Mouse (Mus musculus) myocyte (in vitro differentiated cells): Measurements from ENCODE around the gene Pard3b. TPM values are rescaled to one million over a fixed set of nuclear protein-coding genes. Genes with fewer than 3 reads are reported as not detected.

ENCODE experiments used
- H3K27me3 ChIP-seq: one replicate; pipeline ENCODE4 v1.6.1; 2011; ENCODE audit not compliant: control insufficient read depth, insufficient read depth, insufficient read length
- H3K36me3 ChIP-seq: one replicate; pipeline ENCODE4 v1.6.1; 2011; ENCODE audit not compliant: control insufficient read depth, insufficient read depth
- H3K4me2 ChIP-seq: one replicate; pipeline ENCODE4 v1.6.1; 2011; ENCODE audit warnings: low read depth, control low read depth
- H3K4me3 ChIP-seq: one replicate; pipeline ENCODE4 v1.5.1; 2011; ENCODE audit warnings: mild to moderate bottlenecking, control low read depth, moderate library complexity
- H3K79me2 ChIP-seq: one replicate; pipeline ENCODE4 v1.6.1; 2011; ENCODE audit not compliant: control insufficient read depth, insufficient read depth
- H3ac ChIP-seq: one replicate; pipeline ENCODE4 v1.6.1; 2011; ENCODE audit not compliant: control insufficient read depth, insufficient read length
- CEBPB ChIP-seq: IDR thresholded peaks from 2 replicates; pipeline ENCODE4 v1.6.1; 2011; ENCODE audit warnings: mild to moderate bottlenecking, moderate library complexity; ENCODE audit not compliant: poor library complexity, insufficient read depth, severe bottlenecking
- E2F4 ChIP-seq: IDR thresholded peaks from one replicate; pipeline ENCODE4 v1.6.1; 2011; ENCODE audit warnings: mild to moderate bottlenecking, control low read depth, moderate library complexity; ENCODE audit not compliant: insufficient read depth
- MAX ChIP-seq: IDR thresholded peaks from one replicate; pipeline ENCODE4 v1.6.1; 2011; ENCODE audit warnings: low read depth, mild to moderate bottlenecking, control low read depth
- MYOD1 ChIP-seq, 3 experiments: IDR thresholded peaks; one replicate each; pipeline ENCODE4 v1.6.1; 2011; ENCODE audit warnings: control low read depth in 2 of 3, low read depth in 2 of 3, mild to moderate bottlenecking in 2 of 3, moderate library complexity in 1 of 3; ENCODE audit not compliant: insufficient read length in 2 of 3, control insufficient read depth in 1 of 3
- MYOG ChIP-seq, 3 experiments: IDR thresholded peaks; one replicate each; pipeline ENCODE4 v1.6.1; 2011; ENCODE audit warnings: control low read depth in 2 of 3, low read depth in 2 of 3, mild to moderate bottlenecking in 2 of 3; ENCODE audit not compliant: insufficient read length in 2 of 3, control insufficient read depth in 1 of 3, insufficient read depth in 1 of 3
- POLR2A ChIP-seq: IDR thresholded peaks from one replicate; pipeline ENCODE4 v1.6.1; 2011; ENCODE audit warnings: low read depth, mild to moderate bottlenecking, control low read depth, moderate library complexity; ENCODE audit not compliant: insufficient read length
- POLR2AphosphoS2 ChIP-seq: IDR thresholded peaks from one replicate; pipeline ENCODE4 v1.6.1; 2011; ENCODE audit warnings: low read depth, control low read depth; ENCODE audit not compliant: insufficient read length
- REST ChIP-seq: IDR thresholded peaks from one replicate; pipeline ENCODE4 v1.6.1; 2011; ENCODE audit warnings: mild to moderate bottlenecking, control low read depth, moderate library complexity; ENCODE audit not compliant: insufficient read depth, insufficient read length
- SRF ChIP-seq: IDR thresholded peaks from one replicate; pipeline ENCODE4 v1.6.1; 2011; ENCODE audit warnings: low read depth; ENCODE audit not compliant: control insufficient read depth, insufficient read length
- TCF12 ChIP-seq: IDR thresholded peaks from one replicate; pipeline ENCODE4 v1.6.1; 2011; ENCODE audit warnings: mild to moderate bottlenecking, control low read depth; ENCODE audit not compliant: poor library complexity, insufficient read depth, severe bottlenecking
- TCF3 ChIP-seq: IDR thresholded peaks from one replicate; pipeline ENCODE4 v1.6.1; 2011; ENCODE audit warnings: low read depth, control low read depth; ENCODE audit not compliant: insufficient read length
- USF1 ChIP-seq: IDR thresholded peaks from one replicate; pipeline ENCODE4 v1.6.1; 2011; ENCODE audit warnings: low read depth, mild to moderate bottlenecking, control low read depth, moderate library complexity
- polyA plus RNA-seq: library from polyadenylated mRNA; unstranded; fragments of >200 nt; fragmentation: generic; extraction: Trizol; gene quantifications from one replicate; pipeline ENCODE4 v1.2.1, GENCODE M21; 2012; ENCODE audit warnings: missing spikeins

Gene Pard3b
- polyA plus RNA-seq, 1 experiment: 0.17 TPM

- Histone ChIP-seq H3K79me2 (no peaks in the 10 kb centered on the region), H3K36me3 (no peaks in the 10 kb centered on the region), H3K4me3 (no peak overlapping the region), H3K4me2 (no peak overlapping the region), H3ac (no peak overlapping the region), H3K27me3 (no peaks in the 10 kb centered on the region)
- TF ChIP-seq MYOD1 (IDR thresholded peaks at IDR 0.05; ENCODE audit: control insufficient read depth in 1 of 3, insufficient read length in 2 of 3, low read depth in 2 of 3): no peak
- no peak for TF ChIP-seq CEBPB
- TF ChIP-seq POLR2A: no peak
- TF ChIP-seq SRF: no peak
- no peak for TF ChIP-seq MAX
- TF ChIP-seq MYOG (IDR thresholded peaks at IDR 0.05; ENCODE audit: control insufficient read depth in 1 of 3, insufficient read depth in 1 of 3, insufficient read length in 2 of 3, low read depth in 2 of 3): no peak
- no peak for TF ChIP-seq USF1
- no peak for TF ChIP-seq E2F4
- TF ChIP-seq POLR2AphosphoS2: no peak
- TF ChIP-seq REST: no peak
- TF ChIP-seq TCF3: no peak
- no peak for TF ChIP-seq TCF12
Observed at GRCm38 (mm10) chr1:62254316-62254715, 615.7 kb downstream of the Pard3b start.

- H3K4me2 ChIP-seq: no peak overlapping the region
- H3K27me3 ChIP-seq: no peaks in the 10 kb centered on the region
- TF ChIP-seq MYOD1 (IDR thresholded peaks at IDR 0.05; ENCODE audit: control insufficient read depth in 1 of 3, insufficient read length in 2 of 3, low read depth in 2 of 3) (no peak), MYOG (IDR thresholded peaks at IDR 0.05; ENCODE audit: control insufficient read depth in 1 of 3, insufficient read depth in 1 of 3, insufficient read length in 2 of 3, low read depth in 2 of 3) (no peak)
- H3K79me2 ChIP-seq: no peaks in the 10 kb centered on the region
- no peaks in the 10 kb centered on the region for H3K36me3 ChIP-seq
- H3ac ChIP-seq: no peak overlapping the region
- H3K4me3 ChIP-seq: no peak overlapping the region
Observed at GRCm38 (mm10) chr1:62254888-62255287, 616.3 kb downstream of the Pard3b start.

- Histone ChIP-seq H3K4me3 (no peak overlapping the region), H3K27me3 (no peaks in the 10 kb centered on the region), H3K79me2 (no peaks in the 10 kb centered on the region), H3K4me2 (no peak overlapping the region), H3ac (no peak overlapping the region), H3K36me3 (no peaks in the 10 kb centered on the region)
- TF ChIP-seq CEBPB (no peak), USF1 (no peak), MYOG (IDR thresholded peaks at IDR 0.05; ENCODE audit: control insufficient read depth in 1 of 3, insufficient read depth in 1 of 3, insufficient read length in 2 of 3, low read depth in 2 of 3) (no peak), POLR2AphosphoS2 (no peak), SRF (no peak), TCF3 (no peak), POLR2A (no peak), REST (no peak), MYOD1 (IDR thresholded peaks at IDR 0.05; ENCODE audit: control insufficient read depth in 1 of 3, insufficient read length in 2 of 3, low read depth in 2 of 3) (no peak), TCF12 (no peak), MAX (no peak)
Observed at GRCm38 (mm10) chr1:62276466-62276865, 637.8 kb downstream of the Pard3b start.

GRCm38 (mm10) chr1:62278586-62278985, 640.0 kb downstream of the Pard3b start:
- no peaks in the 10 kb centered on the region for H3K79me2 ChIP-seq
- no peak overlapping the region for H3K4me2 ChIP-seq
- no peak overlapping the region for H3K4me3 ChIP-seq
- no peaks in the 10 kb centered on the region for H3K27me3 ChIP-seq
- TF ChIP-seq MYOD1 (IDR thresholded peaks at IDR 0.05; ENCODE audit: control insufficient read depth in 1 of 3, insufficient read length in 2 of 3, low read depth in 2 of 3) (no peak), REST (no peak), E2F4 (no peak), CEBPB (no peak), USF1 (no peak), MYOG (IDR thresholded peaks at IDR 0.05; ENCODE audit: control insufficient read depth in 1 of 3, insufficient read depth in 1 of 3, insufficient read length in 2 of 3, low read depth in 2 of 3) (no peak)
- no peak overlapping the region for H3ac ChIP-seq
- H3K36me3 ChIP-seq: no peaks in the 10 kb centered on the region

- Histone ChIP-seq H3K79me2 (no peaks in the 10 kb centered on the region), H3K4me2 (no peak overlapping the region), H3K27me3 (no peaks in the 10 kb centered on the region), H3K36me3 (no peaks in the 10 kb centered on the region), H3K4me3 (no peak overlapping the region), H3ac (no peak overlapping the region)
- no peak for TF ChIP-seq POLR2AphosphoS2
- TF ChIP-seq TCF3: no peak
- TF ChIP-seq POLR2A: no peak
- no peak for TF ChIP-seq REST
- no peak for TF ChIP-seq TCF12
- no peak for TF ChIP-seq MYOD1 (IDR thresholded peaks at IDR 0.05; ENCODE audit: control insufficient read depth in 1 of 3, insufficient read length in 2 of 3, low read depth in 2 of 3)
- TF ChIP-seq USF1: no peak
- TF ChIP-seq SRF: no peak
- TF ChIP-seq MYOG (IDR thresholded peaks at IDR 0.05; ENCODE audit: control insufficient read depth in 1 of 3, insufficient read depth in 1 of 3, insufficient read length in 2 of 3, low read depth in 2 of 3): no peak
- no peak for TF ChIP-seq CEBPB
- no peak for TF ChIP-seq MAX
- no peak for TF ChIP-seq E2F4
Observed at GRCm38 (mm10) chr1:62280586-62280985, 642.0 kb downstream of the Pard3b start.
